Mouse (Mus musculus) intestine, postnatal 0 days (tissue): Measurements from ENCODE around the gene Ndufs3. TPM values are rescaled to one million over a fixed set of nuclear protein-coding genes. Genes with fewer than 3 reads are reported as not detected.
A peak's percentile ranks its signal among the peaks of the same experiment; 100 is the strongest.

Experiments
- ATAC-seq: fragments of 200-750 bp; cut with Nextera tagmentation; 2 replicates; pipeline ENCODE4 v1.8.0; 2017; ENCODE audit warnings: mild to moderate bottlenecking, moderate TSS enrichment, moderate library complexity
- H3K27ac ChIP-seq: fragments of 300-500 bp; sonication (generic); 2 replicates; pipeline ENCODE4 v1.5.1; 2014; ENCODE audit warnings: mild to moderate bottlenecking, low read depth, low read length, moderate library complexity
- H3K27me3 ChIP-seq: fragments of 300-500 bp; sonication (generic); replicated peaks from 2 replicates; pipeline ENCODE4 v1.6.1; 2014; ENCODE audit warnings: low read length, mixed read lengths; ENCODE audit not compliant: control insufficient read depth, insufficient read depth
- H3K36me3 ChIP-seq: fragments of 300-500 bp; sonication (generic); 2 replicates; pipeline ENCODE4 v1.6.1; 2014; ENCODE audit warnings: mild to moderate bottlenecking, moderate library complexity; ENCODE audit not compliant: control insufficient read depth, insufficient read depth
- H3K4me1 ChIP-seq: fragments of 300-500 bp; sonication (generic); replicated peaks from 2 replicates; pipeline ENCODE4 v1.6.1; 2014; ENCODE audit warnings: antibody characterized with exemption, low read length, mixed read lengths; ENCODE audit not compliant: control insufficient read depth, insufficient read depth
- H3K4me2 ChIP-seq: fragments of 300-500 bp; sonication (generic); replicated peaks from 2 replicates; pipeline ENCODE4 v1.6.1; 2014; ENCODE audit warnings: low read depth, mild to moderate bottlenecking, moderate library complexity
- H3K4me3 ChIP-seq: fragments of 300-500 bp; sonication (generic); 2 replicates; pipeline ENCODE4 v1.5.1; 2014; ENCODE audit warnings: low read depth, low read length
- H3K9ac ChIP-seq: fragments of 300-500 bp; sonication (generic); 2 replicates; pipeline ENCODE4 v1.6.1; 2014; ENCODE audit warnings: mild to moderate bottlenecking, low read depth, low read length
- H3K9me3 ChIP-seq: fragments of 300-500 bp; sonication (generic); 2 replicates; pipeline ENCODE4 v1.6.1; 2016; ENCODE audit warnings: mixed run types; ENCODE audit not compliant: control insufficient read depth
- CTCF ChIP-seq: sonication (generic); IDR thresholded peaks from 2 replicates; pipeline ENCODE4 v1.5.1; 2016; ENCODE audit warnings: low read depth, mild to moderate bottlenecking, control low read depth, antibody characterized with exemption, moderate library complexity
- WGBS: fragments of 180-500 bp; shearing (Covaris S2); extraction: QIAGEN DNeasy Blood & Tissue Kit; methylation state at CpG from one replicate; pipeline ENCODE4 v1.1.7; 2014; 5-methylcytosine and 5-hydroxymethylcytosine counted together
- polyA plus RNA-seq: library from polyadenylated mRNA; unstranded; fragments of >200 nt; fragmentation: Nextera tagmentation; extraction: Ambion mirVana; gene quantifications from 2 replicates; pipeline ENCODE4 v1.2.1, GENCODE M21; 2015

Ndufs3 gene
- polyA plus RNA-seq, 1 experiment from 2014 or later, result 280 TPM

DNA sequence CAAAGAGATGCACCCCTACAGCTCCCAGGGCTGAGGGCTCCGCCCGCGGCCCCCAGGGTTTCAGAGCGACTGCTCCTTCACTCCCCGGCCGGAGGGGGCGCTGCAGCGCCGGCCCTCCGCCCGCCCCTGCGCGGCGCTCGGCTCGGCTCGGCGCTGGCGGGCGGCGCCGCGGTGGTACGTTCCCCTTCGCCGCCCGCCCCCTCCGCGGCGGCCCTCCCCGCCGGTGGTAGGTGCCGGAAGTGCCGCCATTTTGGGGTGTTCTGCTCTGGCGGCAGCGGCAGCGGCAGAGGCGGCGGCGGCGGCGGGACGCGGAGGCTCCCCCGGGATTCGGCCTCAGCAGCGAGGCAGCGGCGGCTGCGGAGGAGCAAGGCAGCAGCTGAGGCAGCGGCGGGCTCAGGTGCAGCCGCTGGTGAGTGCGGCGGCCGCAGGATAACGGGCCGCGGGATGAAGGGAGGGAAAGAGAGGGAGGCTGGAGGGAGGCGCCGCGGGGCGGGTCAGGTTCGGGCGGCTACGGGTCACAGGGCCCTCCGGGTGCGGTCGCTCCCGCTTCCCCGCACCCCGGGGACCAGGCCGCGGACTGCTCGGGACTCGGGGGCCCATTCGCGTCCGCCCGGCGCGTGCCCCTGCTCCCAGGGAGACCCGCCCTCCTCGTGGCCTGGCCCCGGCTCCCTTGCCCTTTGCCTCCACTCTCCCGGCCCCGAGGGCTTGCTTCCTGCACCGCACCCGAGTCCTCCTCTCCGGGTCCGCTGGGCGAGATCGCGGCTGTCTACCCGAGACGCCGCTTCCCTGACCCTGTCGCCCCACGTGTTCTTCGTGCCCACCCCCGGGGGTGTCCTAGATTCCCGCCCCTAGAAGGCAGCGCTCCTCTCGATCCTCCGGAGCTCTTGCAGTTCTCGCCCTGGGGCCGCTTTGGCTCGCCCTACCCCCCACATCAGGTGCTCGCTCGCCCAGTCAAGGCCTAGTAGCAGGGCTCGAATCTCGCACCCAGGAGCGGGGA is 35.9 kb upstream of the Ndufs3 start, which contains the start of gene Celf1:
Gene Celf1, plus strand, starts transcription at position 150 of the 997 bp plus-strand sequence.
- Histone ChIP-seq H3K36me3 (no peaks in the 10 kb centered on the region), H3K27me3 (no peaks in the 10 kb centered on the region), H3K4me2 (peak within 1 kb of the TSS; percentile 75), H3K27ac (peak within 1 kb of the TSS; percentile 93), H3K9ac (peak within 1 kb of the TSS; percentile 93), H3K4me3 (peak within 1 kb of the TSS; percentile 83), H3K4me1 (0 out of 2 replicates have a peak, but pooled peaks cover 7% of the 10 kb centered on the region), H3K9me3 (no peaks in the 10 kb centered on the region)
- WGBS, result under 1% methylated on average over 73 of the region's 113 CpGs
- TF ChIP-seq CTCF, result peak; percentile 68
- peak; percentile 96 for ATAC-seq

DNA sequence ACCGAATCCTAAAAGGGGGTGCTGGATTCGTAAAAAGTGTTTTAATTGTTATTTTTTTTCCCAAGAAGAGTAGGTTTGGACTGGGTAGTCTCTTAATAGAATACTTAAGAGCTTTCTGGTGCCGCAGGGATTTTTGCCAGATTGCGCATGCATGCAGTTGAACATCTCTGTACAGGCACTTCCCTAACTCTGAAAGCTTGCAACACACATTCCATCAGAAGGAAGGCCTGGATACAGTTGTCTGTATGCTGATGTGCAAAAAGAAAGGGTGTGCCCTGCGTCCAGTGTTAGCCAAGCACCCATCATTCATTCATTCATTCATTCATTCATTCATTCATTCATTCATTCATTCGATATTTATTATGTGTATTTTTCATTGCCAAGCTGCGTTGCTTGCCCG is 35.1 kb upstream of the Ndufs3 start:
- no peak for TF ChIP-seq CTCF
- no peak for ATAC-seq
- Histone ChIP-seq H3K36me3 (no peaks in the 10 kb centered on the region), H3K4me1 (0 out of 2 replicates have a peak, but pooled peaks cover 7% of the 10 kb centered on the region), H3K9me3 (no peaks in the 10 kb centered on the region), H3K9ac (0 out of 2 replicates have a peak overlapping the region, but pooled peaks have one; percentile 93), H3K4me2 (peak overlapping the region; percentile 75), H3K27ac (peak overlapping the region; percentile 93; the same call in 1 of the 2 replicates), H3K4me3 (peak overlapping the region; percentile 83), H3K27me3 (no peaks in the 10 kb centered on the region)
- WGBS, result 44% methylated on average over 8 of the region's 8 CpGs

DNA sequence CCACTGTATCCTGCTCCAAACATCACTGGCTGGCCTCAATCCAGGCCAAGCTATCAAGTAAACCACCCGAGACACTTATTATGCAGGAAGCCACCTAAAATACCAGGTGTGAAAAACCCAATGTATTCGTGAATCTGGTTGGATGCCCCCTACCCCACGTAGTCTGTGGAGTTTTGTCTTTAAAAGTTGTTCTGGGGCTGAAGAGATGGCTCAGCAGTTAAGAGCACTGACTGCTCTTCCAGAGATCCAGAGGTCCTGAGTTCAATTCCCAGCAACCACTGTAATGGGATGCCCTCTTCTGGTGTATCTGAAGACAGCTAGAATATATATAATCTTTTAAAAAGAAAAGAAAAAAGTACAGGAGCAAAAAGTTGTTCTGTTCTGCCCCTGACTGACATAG is 33.7 kb upstream of the Ndufs3 start:
- H3K27ac ChIP-seq, result no peak overlapping the region
- no peaks in the 10 kb centered on the region for H3K9me3 ChIP-seq
- no peaks in the 10 kb centered on the region for H3K36me3 ChIP-seq
- 0 out of 2 replicates have a peak, but pooled peaks cover 7% of the 10 kb centered on the region for H3K4me1 ChIP-seq
- no peak overlapping the region for H3K4me3 ChIP-seq
- no peaks in the 10 kb centered on the region for H3K27me3 ChIP-seq
- WGBS, result 70% methylated on average over 3 of the region's 3 CpGs
- no peak for ATAC-seq
- no peak overlapping the region for H3K4me2 ChIP-seq
- no peak overlapping the region for H3K9ac ChIP-seq
- no peak for TF ChIP-seq CTCF

DNA sequence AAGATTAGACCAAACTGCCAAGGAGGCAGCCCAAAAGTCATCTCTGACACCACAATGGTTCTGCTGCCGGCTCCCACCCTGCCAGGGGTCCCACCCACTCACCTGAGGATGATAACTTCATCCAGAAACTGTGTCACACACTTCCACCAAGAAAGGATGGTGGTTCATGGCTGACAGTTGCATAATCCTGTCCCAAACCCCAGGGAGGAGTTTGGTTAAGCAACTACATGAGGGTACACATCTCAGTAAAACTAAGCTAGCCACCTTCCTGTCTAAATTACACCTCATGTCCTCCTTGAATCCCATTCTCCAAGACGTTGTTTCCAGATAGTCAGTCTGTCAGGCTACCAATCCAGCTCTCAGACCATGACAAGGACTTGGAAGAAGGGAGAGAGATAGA is 27.6 kb upstream of the Ndufs3 start:
- WGBS, result 46% methylated on average over 2 of the region's 2 CpGs
- no peaks in the 10 kb centered on the region for H3K27me3 ChIP-seq
- no peak overlapping the region for H3K4me2 ChIP-seq
- H3K27ac ChIP-seq, result no peak overlapping the region
- no peak overlapping the region for H3K4me3 ChIP-seq
- H3K4me1 ChIP-seq, result no peaks in the 10 kb centered on the region
- TF ChIP-seq CTCF, result no peak
- H3K9me3 ChIP-seq, result no peaks in the 10 kb centered on the region
- no peaks in the 10 kb centered on the region for H3K36me3 ChIP-seq
- ATAC-seq, result no peak
- H3K9ac ChIP-seq, result no peak overlapping the region

DNA sequence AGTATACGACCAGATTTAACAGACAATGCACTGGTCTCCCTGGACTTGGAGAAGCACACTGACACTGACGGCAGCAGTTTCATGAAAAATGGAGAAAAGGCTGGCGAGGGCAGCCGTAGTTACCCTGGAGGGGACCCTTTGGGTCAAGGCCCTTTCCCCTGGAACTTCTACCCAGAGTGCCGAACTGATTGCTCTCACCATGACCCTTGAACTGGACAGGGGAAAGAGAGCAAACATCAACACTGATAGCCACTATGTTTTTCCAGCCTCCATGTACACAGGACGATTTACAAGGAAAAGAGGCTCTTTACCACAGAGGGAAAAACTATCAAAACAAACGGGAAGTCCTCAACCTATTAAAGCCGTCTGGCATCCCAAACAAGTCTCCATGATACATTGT is 27.2 kb upstream of the Ndufs3 start:
- no peak overlapping the region for H3K9ac ChIP-seq
- no peaks in the 10 kb centered on the region for H3K27me3 ChIP-seq
- no peak overlapping the region for H3K4me3 ChIP-seq
- ATAC-seq, result no peak
- H3K27ac ChIP-seq, result no peak overlapping the region
- no peaks in the 10 kb centered on the region for H3K4me1 ChIP-seq
- TF ChIP-seq CTCF, result no peak
- WGBS, result 38% methylated on average over 8 of the region's 8 CpGs
- H3K4me2 ChIP-seq, result no peak overlapping the region
- H3K36me3 ChIP-seq, result no peaks in the 10 kb centered on the region
- H3K9me3 ChIP-seq, result no peaks in the 10 kb centered on the region

DNA sequence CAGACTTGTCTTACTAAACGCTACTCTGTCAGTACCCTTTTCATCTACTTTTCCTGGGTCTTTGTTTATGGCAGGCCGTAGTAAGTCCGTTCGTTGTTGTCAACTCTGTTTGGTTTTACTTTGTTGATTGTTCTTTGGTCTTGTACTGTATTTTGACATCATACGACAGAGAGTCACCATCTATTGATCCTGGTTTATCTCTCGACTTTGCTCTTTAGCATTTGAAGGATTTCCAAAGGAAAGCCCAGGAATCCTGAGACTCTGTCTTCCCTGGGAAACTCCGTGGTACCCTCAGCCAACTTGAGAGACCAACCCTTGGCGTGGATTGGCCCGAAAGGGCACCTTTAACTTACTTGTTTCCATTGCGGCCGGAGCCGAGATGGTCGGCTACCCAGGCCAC is 23.9 kb upstream of the Ndufs3 start:
- 83% methylated on average over 13 of the region's 13 CpGs for WGBS
- no peak for ATAC-seq
- no peak overlapping the region for H3K27ac ChIP-seq
- no peak overlapping the region for H3K4me2 ChIP-seq
- H3K27me3 ChIP-seq, result no peaks in the 10 kb centered on the region
- H3K9me3 ChIP-seq, result no peaks in the 10 kb centered on the region
- TF ChIP-seq CTCF, result no peak
- H3K9ac ChIP-seq, result no peak overlapping the region
- H3K4me1 ChIP-seq, result no peaks in the 10 kb centered on the region
- no peaks in the 10 kb centered on the region for H3K36me3 ChIP-seq
- H3K4me3 ChIP-seq, result no peak overlapping the region
